Mouse (Mus musculus) C2C12 (cell line): ENCODE data around the gene Chl1.

ENCODE experiments used
- CTCF ChIP-seq: IDR thresholded peaks from one replicate; pipeline ENCODE4 v1.5.1; 2011; ENCODE audit not compliant: control insufficient read depth, insufficient read depth, insufficient read length
- MAX ChIP-seq: IDR thresholded peaks from one replicate; pipeline ENCODE4 v1.6.1; 2011; ENCODE audit warnings: mild to moderate bottlenecking, control low read depth

DNA sequence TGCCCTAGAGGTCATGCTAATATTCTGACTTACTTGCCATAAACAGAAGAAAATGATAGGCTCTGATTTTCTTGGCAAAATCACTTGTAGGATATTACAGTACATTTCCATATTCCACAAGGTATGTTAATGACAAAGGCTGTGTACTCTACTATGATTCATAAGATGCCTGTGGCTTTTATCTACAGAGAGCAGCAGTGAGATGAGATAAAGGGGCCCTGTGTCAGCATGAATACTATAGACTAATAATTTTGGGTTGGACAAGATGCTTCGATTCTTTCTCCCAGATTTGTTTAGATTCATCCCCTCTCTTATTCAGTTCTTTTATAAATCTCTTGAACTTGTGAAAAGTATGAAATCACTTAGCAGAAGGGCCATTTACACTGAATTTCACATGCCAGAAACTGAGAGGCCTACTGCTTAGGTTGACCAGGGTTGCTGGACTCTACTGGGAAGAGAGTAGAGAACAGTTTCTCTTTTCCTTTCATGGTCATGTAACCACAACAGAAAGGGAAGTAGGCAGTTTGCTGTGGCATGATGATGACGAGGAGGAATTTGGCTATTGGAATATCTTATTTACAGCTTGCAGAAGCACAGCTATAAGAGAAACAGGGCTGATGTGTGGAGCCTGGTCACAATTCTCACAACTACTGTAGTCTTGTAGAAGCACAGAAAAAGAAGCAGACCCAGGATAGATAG is 15.1 kb downstream of the Chl1 start:
- no peak for TF ChIP-seq MAX
- no peak for TF ChIP-seq CTCF
